Comparison of ENCODE assay signal across 22 mouse cellular contexts in genomic region chr16:55142431-55143173, GRCm38 (mm10).
A peak's percentile ranks its signal among the peaks of the same experiment; 100 is the strongest.
DNase-seq lines count a peak whose midpoint lies in the region; ATAC-seq and TF ChIP-seq lines count a peak whose summit lies in the region.
"Had no signal": no experiment of that assay in that cellular context is flagged by ENCODE, and none has a peak within 500 bp of the region (broad histone marks: within the 10 kb centered on the region; RNA-seq: fewer than 3 reads in every experiment).

No protein-coding gene starts in this region.

- TF ChIP-seq CTCF in brain, embryonic 14.5 days (IDR thresholded peaks at IDR 0.05; ENCODE audit: borderline replicate concordance, extremely low read depth, insufficient read depth, insufficient read length) = no peak

- DNase-seq in embryo, embryonic 11.5 days (ENCODE audit: low read depth, low spot score) = peak; percentile 14
- no peak for DNase-seq in embryo, embryonic 10.5 days (ENCODE audit: low spot score)
- no peak for DNase-seq in kidney, adult 18-20 months
- DNase-seq in brain, embryonic 14.5 days (ENCODE audit: low read depth) = peak; percentile 75
- DNase-seq in gastrocnemius, postnatal 14 days = no peak
- DNase-seq: adrenal gland, adult 8-10 months; cerebellum, adult 9-11 months; kidney, postnatal 25 days; layer of hippocampus, adult 9-11 months; left cerebral cortex, postnatal 4 days; thymus, postnatal 25 days had no signal

- H3K27ac ChIP-seq in kidney, embryonic 16.5 days (ENCODE audit: low read length) = peak overlapping the region; percentile 46; the same call in 1 of the 2 replicates
- H3K27ac ChIP-seq in limb, embryonic 13.5 days = no peak overlapping the region
- H3K27ac ChIP-seq: forebrain, embryonic 12.5 days; heart, embryonic 10.5 days; hindbrain, embryonic 10.5 days; left cerebral cortex, adult 2 months; liver, embryonic 14.5 days; neural tube, embryonic 12.5 days had no signal

- WGBS in kidney, embryonic 16.5 days = 35% methylated on average over 6 of the region's 6 CpGs
- 8% methylated on average over 6 of the region's 6 CpGs for WGBS in limb, embryonic 13.5 days

- TF ChIP-seq POLR2A in brain, embryonic 14.5 days (IDR thresholded peaks at IDR 0.05; ENCODE audit: borderline replicate concordance, extremely low read depth, insufficient read depth, insufficient read length, poor library complexity, severe bottlenecking) = no peak

- H3K9me3 ChIP-seq in kidney, embryonic 16.5 days (ENCODE audit: low read length) = no peaks in the 10 kb centered on the region
- H3K9me3 ChIP-seq in limb, embryonic 13.5 days = no peaks in the 10 kb centered on the region
- H3K9me3 ChIP-seq: forebrain, embryonic 12.5 days; heart, embryonic 10.5 days; hindbrain, embryonic 10.5 days; neural tube, embryonic 12.5 days had no signal

- peak; percentile 91 for ATAC-seq in kidney, embryonic 16.5 days (ENCODE audit: low FRiP score, low TSS enrichment)
- ATAC-seq in limb, embryonic 13.5 days (ENCODE audit: low FRiP score, low read depth) = peak; percentile 88
- no peak for ATAC-seq in megakaryocyte-erythroid progenitor cell, adult 5-6 weeks (replicated peaks; ENCODE audit: low FRiP score, low TSS enrichment, poor library complexity, severe bottlenecking)
- ATAC-seq: CD4-positive, CD25-positive, alpha-beta regulatory T cell, adult 4 months; Patski had no signal

- no peaks in the 10 kb centered on the region for H3K27me3 ChIP-seq in kidney, embryonic 16.5 days (ENCODE audit: insufficient read depth, low read length)
- no peaks in the 10 kb centered on the region for H3K27me3 ChIP-seq in limb, embryonic 13.5 days
- H3K27me3 ChIP-seq: forebrain, embryonic 12.5 days; neural tube, embryonic 12.5 days had no signal

- no peak overlapping the region for H3K4me3 ChIP-seq in kidney, embryonic 16.5 days (ENCODE audit: low read length)
- no peak overlapping the region for H3K4me3 ChIP-seq in limb, embryonic 13.5 days
- H3K4me3 ChIP-seq: forebrain, embryonic 12.5 days; heart, embryonic 10.5 days; hindbrain, embryonic 10.5 days; left cerebral cortex, adult 2 months; neural tube, embryonic 12.5 days had no signal

- no peak overlapping the region for H3K9ac ChIP-seq in kidney, embryonic 16.5 days (replicated peaks; ENCODE audit: low read length)
- no peak overlapping the region for H3K9ac ChIP-seq in limb, embryonic 13.5 days
- H3K9ac ChIP-seq: forebrain, embryonic 12.5 days; liver, embryonic 14.5 days; neural tube, embryonic 12.5 days had no signal

- intact Hi-C loops in gastrocnemius, postnatal 14 days (cut with DNase I; ENCODE audit: low total_unique reads) = no loop called here

- peak overlapping the region; percentile 26 for H3K4me2 ChIP-seq in kidney, embryonic 16.5 days (replicated peaks; ENCODE audit: low read depth, low read length)
- H3K4me2 ChIP-seq in limb, embryonic 13.5 days (replicated peaks) = no peak overlapping the region
- H3K4me2 ChIP-seq: forebrain, embryonic 12.5 days; neural tube, embryonic 12.5 days had no signal

- 0 out of 2 replicates have a peak, but pooled peaks cover 2% of the 10 kb centered on the region for H3K4me1 ChIP-seq in kidney, embryonic 16.5 days (ENCODE audit: insufficient read depth, low read length)
- H3K4me1 ChIP-seq in limb, embryonic 13.5 days = 0 out of 2 replicates have a peak, but pooled peaks cover 2% of the 10 kb centered on the region
- H3K4me1 ChIP-seq: forebrain, embryonic 12.5 days; heart, embryonic 10.5 days; hindbrain, embryonic 10.5 days; neural tube, embryonic 12.5 days had no signal

- no peaks in the 10 kb centered on the region for H3K36me3 ChIP-seq in kidney, embryonic 16.5 days (ENCODE audit: insufficient read depth, low read length)
- no peaks in the 10 kb centered on the region for H3K36me3 ChIP-seq in limb, embryonic 13.5 days
- H3K36me3 ChIP-seq: forebrain, embryonic 12.5 days; heart, embryonic 10.5 days; hindbrain, embryonic 10.5 days; neural tube, embryonic 12.5 days had no signal

Comparison
In these comparisons a context has a peak if more than half of its experiments do, and no peak if none do; other contexts are left out.
1. DNase-seq: peak in embryo, embryonic 11.5 days (single experiment) and brain, embryonic 14.5 days (single experiment); none in embryo, embryonic 10.5 days (single experiment), kidney, adult 18-20 months (single experiment) and gastrocnemius, postnatal 14 days (single experiment).